In genomic region chr15:99391975-99392374, GRCm38 (mm10) we compare ENCODE assay signal across 8 mouse cellular contexts. TPM values are rescaled to one million over a fixed set of nuclear protein-coding genes. Genes with fewer than 3 reads are reported as not detected.
DNase-seq lines count a peak whose midpoint lies in the region; ATAC-seq and TF ChIP-seq lines count a peak whose summit lies in the region.

No protein-coding gene starts in this region.

- H3K27me3 ChIP-seq in neural tube, embryonic 11.5 days (ENCODE audit: control insufficient read depth, insufficient read depth, low read length), result no peaks in the 10 kb centered on the region
- no peaks in the 10 kb centered on the region for H3K27me3 ChIP-seq in hindbrain, embryonic 12.5 days
- H3K27me3 ChIP-seq in limb, embryonic 14.5 days (ENCODE audit: control insufficient read depth, insufficient read depth, low read length), result no peaks in the 10 kb centered on the region
- H3K27me3 ChIP-seq in stomach, embryonic 16.5 days (ENCODE audit: control insufficient read depth, insufficient read depth, low read length), result no peaks in the 10 kb centered on the region

- H3K4me3 ChIP-seq in neural tube, embryonic 11.5 days (ENCODE audit: low read depth, low read length), result peak overlapping the region; percentile 83
- peak overlapping the region; percentile 82 for H3K4me3 ChIP-seq in hindbrain, embryonic 12.5 days
- peak overlapping the region; percentile 85 for H3K4me3 ChIP-seq in limb, embryonic 14.5 days (replicated peaks; ENCODE audit: low read length)
- H3K4me3 ChIP-seq in stomach, embryonic 16.5 days (replicated peaks; ENCODE audit: low read length), result peak overlapping the region; percentile 89

- peak overlapping the region; percentile 65 for H3K4me2 ChIP-seq in neural tube, embryonic 11.5 days (ENCODE audit: low read depth)
- H3K4me2 ChIP-seq in hindbrain, embryonic 12.5 days (replicated peaks), result peak overlapping the region; percentile 63
- H3K4me2 ChIP-seq in limb, embryonic 14.5 days (replicated peaks; ENCODE audit: low read depth, low read length, severe bottlenecking), result peak overlapping the region; percentile 79
- H3K4me2 ChIP-seq in stomach, embryonic 16.5 days (ENCODE audit: low read depth, low read length), result peak overlapping the region; percentile 85

- DNase-seq in neural tube, embryonic 11.5 days (ENCODE audit: low spot score), result no peak
- DNase-seq in neural tube, embryonic 10.5 days (ENCODE audit: extremely low spot score, low spot score), result no peak
- DNase-seq in limb, embryonic 14.5 days (ENCODE audit: low spot score), result no peak
- no peak for DNase-seq in cerebellum, adult 8-10 months
- no peak for DNase-seq in left cerebral cortex, adult 11 months (ENCODE audit: low spot score)
- no peak for DNase-seq in urinary bladder, adult 18-20 months (ENCODE audit: low spot score in 2 of 2)

- H3K27ac ChIP-seq in neural tube, embryonic 11.5 days (ENCODE audit: low read depth, low read length), result no peak overlapping the region
- peak overlapping the region; percentile 49 for H3K27ac ChIP-seq in hindbrain, embryonic 12.5 days
- 0 out of 2 replicates have a peak overlapping the region, but pooled peaks have one; percentile 19 for H3K27ac ChIP-seq in limb, embryonic 14.5 days (replicated peaks; ENCODE audit: low read depth, low read length)
- H3K27ac ChIP-seq in stomach, embryonic 16.5 days (ENCODE audit: low read length), result peak overlapping the region; percentile 51; the same call in 1 of the 2 replicates

- 0 out of 2 replicates have a peak overlapping the region, but pooled peaks have one; percentile 15 for H3K9ac ChIP-seq in neural tube, embryonic 11.5 days (ENCODE audit: low read length)
- peak overlapping the region; percentile 9; the same call in 1 of the 2 replicates for H3K9ac ChIP-seq in hindbrain, embryonic 12.5 days
- peak overlapping the region; percentile 40 for H3K9ac ChIP-seq in limb, embryonic 14.5 days (ENCODE audit: low read depth, low read length, severe bottlenecking)
- peak overlapping the region; percentile 66 for H3K9ac ChIP-seq in stomach, embryonic 16.5 days (ENCODE audit: low read length)

- 81% methylated on average over 6 of the region's 6 CpGs for WGBS in neural tube, embryonic 11.5 days
- WGBS in hindbrain, embryonic 12.5 days, result 84% methylated on average over 6 of the region's 6 CpGs
- 81% methylated on average over 6 of the region's 6 CpGs for WGBS in limb, embryonic 14.5 days
- 75% methylated on average over 6 of the region's 6 CpGs for WGBS in stomach, embryonic 16.5 days

- H3K4me1 ChIP-seq in neural tube, embryonic 11.5 days (ENCODE audit: control insufficient read depth, insufficient read depth, low read length), result peaks cover 7% of the 10 kb centered on the region
- H3K4me1 ChIP-seq in hindbrain, embryonic 12.5 days, result peaks cover 36% of the 10 kb centered on the region
- peaks cover 24% of the 10 kb centered on the region for H3K4me1 ChIP-seq in limb, embryonic 14.5 days (ENCODE audit: control insufficient read depth, insufficient read depth, low read length)
- peaks cover 30% of the 10 kb centered on the region for H3K4me1 ChIP-seq in stomach, embryonic 16.5 days (ENCODE audit: control insufficient read depth, insufficient read depth, low read length)

- H3K36me3 ChIP-seq in neural tube, embryonic 11.5 days (ENCODE audit: control insufficient read depth, insufficient read depth, low read length), result no peaks in the 10 kb centered on the region
- no peaks in the 10 kb centered on the region for H3K36me3 ChIP-seq in hindbrain, embryonic 12.5 days
- H3K36me3 ChIP-seq in limb, embryonic 14.5 days (ENCODE audit: control insufficient read depth, insufficient read depth, low read length), result no peaks in the 10 kb centered on the region
- no peaks in the 10 kb centered on the region for H3K36me3 ChIP-seq in stomach, embryonic 16.5 days (ENCODE audit: control insufficient read depth, insufficient read depth, low read length)

- no peaks in the 10 kb centered on the region for H3K9me3 ChIP-seq in neural tube, embryonic 11.5 days (ENCODE audit: control insufficient read depth, low read length)
- H3K9me3 ChIP-seq in hindbrain, embryonic 12.5 days (replicated peaks), result no peaks in the 10 kb centered on the region
- H3K9me3 ChIP-seq in limb, embryonic 14.5 days (ENCODE audit: control insufficient read depth, low read length), result no peaks in the 10 kb centered on the region
- H3K9me3 ChIP-seq in stomach, embryonic 16.5 days (replicated peaks; ENCODE audit: control insufficient read depth, low read length), result no peaks in the 10 kb centered on the region

- no peak for TF ChIP-seq POLR2A in limb, embryonic 14.5 days (IDR thresholded peaks at IDR 0.05; ENCODE audit: borderline replicate concordance, extremely low read depth, insufficient read depth, insufficient read length)

- no peak for ATAC-seq in neural tube, embryonic 11.5 days (ENCODE audit: insufficient read depth, low FRiP score, low TSS enrichment)
- ATAC-seq in hindbrain, embryonic 12.5 days (ENCODE audit: low FRiP score), result peak; percentile 5; the same call in 1 of the 2 replicates
- ATAC-seq in limb, embryonic 14.5 days (ENCODE audit: low FRiP score, low read depth), result no peak
- no peak for ATAC-seq in stomach, embryonic 16.5 days (ENCODE audit: insufficient read depth, low FRiP score)

RNA-seq across cellular contexts. Expression of gene Tmbim6, which starts 0.7 kb away (rescaled TPM):
- 237 and 246 TPM in 2 replicates for polyA plus RNA-seq in neural tube, embryonic 11.5 days (2014; fragmentation: Nextera tagmentation; extraction: Ambion mirVana)
- polyA plus RNA-seq in hindbrain, embryonic 12.5 days (2016; fragmentation: Nextera tagmentation; extraction: Ambion mirVana), result 271 and 274 TPM in 2 replicates
- 216 and 283 TPM in 2 replicates for polyA plus RNA-seq in limb, embryonic 14.5 days (2012; rRNA removed)
- 296 and 305 TPM in 2 replicates for polyA plus RNA-seq in limb, embryonic 14.5 days (2014; fragmentation: Nextera tagmentation; extraction: Ambion mirVana)
- 438 and 480 TPM in 2 replicates for polyA plus RNA-seq in stomach, embryonic 16.5 days (2015; fragmentation: Nextera tagmentation; extraction: Ambion mirVana)

RNA-seq across cellular contexts. Expression of gene Fmnl3, which starts 21.7 kb away (rescaled TPM):
- polyA plus RNA-seq in neural tube, embryonic 11.5 days (2014; fragmentation: Nextera tagmentation; extraction: Ambion mirVana), result 13.7 and 14.5 TPM in 2 replicates
- 19.7 and 23.4 TPM in 2 replicates for polyA plus RNA-seq in hindbrain, embryonic 12.5 days (2016; fragmentation: Nextera tagmentation; extraction: Ambion mirVana)
- polyA plus RNA-seq in limb, embryonic 14.5 days (2012; rRNA removed), result 55.0 and 65.4 TPM in 2 replicates
- 19.8 and 26.8 TPM in 2 replicates for polyA plus RNA-seq in limb, embryonic 14.5 days (2014; fragmentation: Nextera tagmentation; extraction: Ambion mirVana)
- 14.2 and 16.6 TPM in 2 replicates for polyA plus RNA-seq in stomach, embryonic 16.5 days (2015; fragmentation: Nextera tagmentation; extraction: Ambion mirVana)

Comparison
In these comparisons a context has a peak if more than half of its experiments do, and no peak if none do; other contexts are left out.
1. H3K9ac ChIP-seq: peak in every context shown above with its lines; median percentile 66 in stomach, embryonic 16.5 days; 40 in limb, embryonic 14.5 days; 15 in neural tube, embryonic 11.5 days; 9 in hindbrain, embryonic 12.5 days.